Mouse (Mus musculus): ENCODE measurements around the gene Tnp1. TPM values are rescaled to one million over a fixed set of nuclear protein-coding genes. Genes with fewer than 3 reads are reported as not detected.

Tnp1 gene
- polyA plus RNA-seq, 1 experiment: not detected

- Histone ChIP-seq H3K27ac (replicated peaks; ENCODE audit: low read depth, low read length) (no peak overlapping the region), H3K4me3 (ENCODE audit: insufficient read depth, low read depth, low read length) (no peak overlapping the region), H3K4me1 (ENCODE audit: control insufficient read depth, insufficient read depth, insufficient read length, low read length) (no peaks in the 10 kb centered on the region)
Observed at GRCm38 (mm10) chr1:73035726-73036125, 20.0 kb upstream of the Tnp1 start.

DNA sequence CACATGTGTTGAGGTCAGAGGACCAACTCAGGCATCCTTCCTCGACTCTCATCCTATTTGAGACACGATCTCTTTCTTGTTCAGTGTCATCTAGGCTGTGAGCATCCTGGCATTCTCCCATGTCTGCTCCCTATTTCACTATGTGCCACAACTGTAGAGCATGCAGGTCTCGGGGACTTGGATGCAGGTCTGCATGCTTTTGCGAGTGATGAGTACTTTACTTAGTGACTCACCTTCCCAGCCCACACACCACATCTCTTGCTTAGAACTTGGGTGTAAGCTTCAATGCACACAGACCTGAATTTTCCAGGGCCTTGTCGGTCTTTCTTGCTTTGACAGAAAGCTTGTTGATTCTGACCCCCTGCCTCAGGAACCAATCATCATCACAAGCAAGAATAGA lies 16.8 kb upstream of the Tnp1 start:
- Histone ChIP-seq H3K4me3 (ENCODE audit: insufficient read depth, low read depth, low read length) (no peak overlapping the region), H3K4me1 (ENCODE audit: control insufficient read depth, insufficient read depth, insufficient read length, low read length) (no peaks in the 10 kb centered on the region), H3K27ac (replicated peaks; ENCODE audit: low read depth, low read length) (no peak overlapping the region)

DNA sequence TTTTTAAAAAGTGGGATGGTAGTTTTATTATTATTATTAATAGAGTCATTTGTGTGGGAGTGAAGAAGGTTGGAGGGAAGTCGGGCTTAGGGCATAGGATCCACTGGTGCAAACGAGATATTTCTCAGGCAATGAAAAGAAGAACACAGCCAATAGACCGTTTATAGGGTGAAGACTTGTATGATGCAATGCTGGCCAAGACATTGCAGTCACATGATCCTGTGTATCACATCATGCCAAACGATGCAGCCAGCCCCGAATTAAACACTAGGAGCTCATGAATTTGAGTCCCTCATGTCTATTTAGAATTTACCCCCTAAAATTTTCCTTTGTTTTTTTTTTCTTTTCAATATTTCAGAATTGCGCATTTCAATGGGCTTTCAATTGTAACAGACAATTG lies 13.0 kb upstream of the Tnp1 start:
- H3K4me1 ChIP-seq (ENCODE audit: control insufficient read depth, insufficient read depth, insufficient read length, low read length): no peaks in the 10 kb centered on the region
- no peak overlapping the region for H3K27ac ChIP-seq (replicated peaks; ENCODE audit: low read depth, low read length)
- no peak overlapping the region for H3K4me3 ChIP-seq (ENCODE audit: insufficient read depth, low read depth, low read length)

DNA sequence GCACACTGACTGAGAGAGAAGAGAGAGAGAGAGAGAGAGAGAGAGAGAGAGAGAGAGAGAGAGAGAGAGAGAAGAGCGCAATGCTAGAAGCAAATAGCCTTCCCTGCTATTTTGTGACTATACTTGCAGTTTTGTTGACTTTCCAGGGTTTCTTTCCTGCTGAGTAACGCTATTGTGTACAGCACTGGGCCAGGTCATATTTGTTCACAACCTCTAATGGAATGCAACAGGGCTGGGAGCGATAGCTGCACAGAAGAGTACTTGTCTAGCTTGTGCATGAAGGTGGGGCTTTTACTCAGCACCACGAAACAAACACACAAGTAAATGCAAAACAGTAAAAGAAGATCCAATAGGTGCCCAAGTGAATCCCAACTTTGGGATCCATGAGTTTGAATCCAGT lies 11.7 kb upstream of the Tnp1 start:
- Histone ChIP-seq H3K4me1 (ENCODE audit: control insufficient read depth, insufficient read depth, insufficient read length, low read length) (no peaks in the 10 kb centered on the region), H3K4me3 (ENCODE audit: insufficient read depth, low read depth, low read length) (no peak overlapping the region), H3K27ac (replicated peaks; ENCODE audit: low read depth, low read length) (no peak overlapping the region)

- Histone ChIP-seq H3K4me1 (ENCODE audit: control insufficient read depth, insufficient read depth, insufficient read length, low read length) (no peaks in the 10 kb centered on the region), H3K4me3 (ENCODE audit: insufficient read depth, low read depth, low read length) (no peak overlapping the region), H3K27ac (replicated peaks; ENCODE audit: low read depth, low read length) (no peak overlapping the region)
Observed at GRCm38 (mm10) chr1:73026786-73027299, 11.1 kb upstream of the Tnp1 start.

- Histone ChIP-seq H3K4me3 (ENCODE audit: insufficient read depth, low read depth, low read length) (no peak overlapping the region), H3K4me1 (ENCODE audit: control insufficient read depth, insufficient read depth, insufficient read length, low read length) (no peaks in the 10 kb centered on the region), H3K27ac (replicated peaks; ENCODE audit: low read depth, low read length) (no peak overlapping the region)
Observed at GRCm38 (mm10) chr1:73026157-73026556, 10.4 kb upstream of the Tnp1 start.

GRCm38 (mm10) chr1:73006847-73007246 lies 8.9 kb downstream of the Tnp1 start:
- Histone ChIP-seq H3K27ac (replicated peaks; ENCODE audit: low read depth, low read length) (no peak overlapping the region), H3K4me1 (ENCODE audit: control insufficient read depth, insufficient read depth, insufficient read length, low read length) (no peaks in the 10 kb centered on the region), H3K4me3 (ENCODE audit: insufficient read depth, low read depth, low read length) (no peak overlapping the region)

GRCm38 (mm10) chr1:73004890-73005289 lies 10.8 kb downstream of the Tnp1 start:
- H3K4me1 ChIP-seq (ENCODE audit: control insufficient read depth, insufficient read depth, insufficient read length, low read length): no peaks in the 10 kb centered on the region
- no peak overlapping the region for H3K4me3 ChIP-seq (ENCODE audit: insufficient read depth, low read depth, low read length)
- no peak overlapping the region for H3K27ac ChIP-seq (replicated peaks; ENCODE audit: low read depth, low read length)

DNA sequence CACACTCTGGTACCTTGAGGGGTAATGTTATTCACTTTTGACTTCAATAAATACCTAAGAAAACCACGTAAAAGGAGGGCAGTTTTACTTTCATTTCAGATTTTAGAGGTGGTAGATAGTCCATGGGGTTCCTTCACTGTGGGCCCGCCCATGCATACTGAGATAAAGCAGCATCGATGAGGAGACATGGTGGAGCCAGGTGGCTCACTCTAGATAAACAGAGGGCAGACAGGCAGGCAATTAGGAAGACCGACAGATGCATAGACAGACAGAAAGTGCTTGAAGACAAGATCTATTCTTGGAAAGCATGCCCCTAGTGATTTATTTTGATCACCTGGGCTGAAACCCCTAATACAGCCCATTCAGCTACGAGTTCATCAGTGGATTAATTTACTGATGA lies 13.1 kb downstream of the Tnp1 start:
- H3K27ac ChIP-seq (replicated peaks; ENCODE audit: low read depth, low read length): no peak overlapping the region
- no peaks in the 10 kb centered on the region for H3K4me1 ChIP-seq (ENCODE audit: control insufficient read depth, insufficient read depth, insufficient read length, low read length)
- H3K4me3 ChIP-seq (ENCODE audit: insufficient read depth, low read depth, low read length): no peak overlapping the region

- no peaks in the 10 kb centered on the region for H3K4me1 ChIP-seq (ENCODE audit: control insufficient read depth, insufficient read depth, insufficient read length, low read length)
- H3K4me3 ChIP-seq (ENCODE audit: insufficient read depth, low read depth, low read length): no peak overlapping the region
- H3K27ac ChIP-seq (replicated peaks; ENCODE audit: low read depth, low read length): no peak overlapping the region; the same call in 1 of the 2 replicates
Observed at GRCm38 (mm10) chr1:73001961-73002360, 13.7 kb downstream of the Tnp1 start.

- Histone ChIP-seq H3K4me1 (ENCODE audit: control insufficient read depth, insufficient read depth, insufficient read length, low read length) (no peaks in the 10 kb centered on the region), H3K27ac (replicated peaks; ENCODE audit: low read depth, low read length) (no peak overlapping the region), H3K4me3 (ENCODE audit: insufficient read depth, low read depth, low read length) (no peak overlapping the region)
Observed at GRCm38 (mm10) chr1:72994751-72995528, 20.8 kb downstream of the Tnp1 start.

DNA sequence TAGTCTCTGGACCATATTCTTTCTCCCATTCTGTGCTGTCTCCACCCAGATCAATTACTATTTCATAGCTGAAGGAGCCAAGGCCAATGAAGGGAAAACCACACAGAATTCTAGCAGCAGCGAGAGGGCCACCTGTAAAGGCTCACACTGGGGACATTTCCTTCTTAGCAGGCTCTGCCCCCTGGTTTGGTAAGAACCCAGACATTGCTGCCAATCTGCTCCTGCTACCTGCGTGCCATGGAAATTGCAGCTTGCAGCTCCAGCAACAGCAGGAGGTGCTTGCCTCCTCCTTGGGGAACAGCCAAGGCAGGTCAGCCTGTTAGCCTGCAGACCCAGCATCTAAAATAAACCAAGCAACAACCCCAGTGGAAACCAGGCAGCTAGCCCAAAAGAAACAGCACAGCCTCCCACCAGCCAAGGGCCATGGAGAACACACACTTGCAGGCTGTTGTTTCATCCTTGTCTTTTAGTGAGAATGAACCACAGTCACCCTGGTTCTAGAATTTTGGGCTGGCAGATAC lies 22.7 kb downstream of the Tnp1 start:
- no peaks in the 10 kb centered on the region for H3K4me1 ChIP-seq (ENCODE audit: control insufficient read depth, insufficient read depth, insufficient read length, low read length)
- H3K4me3 ChIP-seq (ENCODE audit: insufficient read depth, low read depth, low read length): no peak overlapping the region
- no peak overlapping the region for H3K27ac ChIP-seq (replicated peaks; ENCODE audit: low read depth, low read length)

GRCm38 (mm10) chr1:72992209-72992608 lies 23.5 kb downstream of the Tnp1 start:
- H3K4me3 ChIP-seq (ENCODE audit: insufficient read depth, low read depth, low read length): no peak overlapping the region
- H3K4me1 ChIP-seq (ENCODE audit: control insufficient read depth, insufficient read depth, insufficient read length, low read length): no peaks in the 10 kb centered on the region
- no peak overlapping the region for H3K27ac ChIP-seq (replicated peaks; ENCODE audit: low read depth, low read length)

DNA sequence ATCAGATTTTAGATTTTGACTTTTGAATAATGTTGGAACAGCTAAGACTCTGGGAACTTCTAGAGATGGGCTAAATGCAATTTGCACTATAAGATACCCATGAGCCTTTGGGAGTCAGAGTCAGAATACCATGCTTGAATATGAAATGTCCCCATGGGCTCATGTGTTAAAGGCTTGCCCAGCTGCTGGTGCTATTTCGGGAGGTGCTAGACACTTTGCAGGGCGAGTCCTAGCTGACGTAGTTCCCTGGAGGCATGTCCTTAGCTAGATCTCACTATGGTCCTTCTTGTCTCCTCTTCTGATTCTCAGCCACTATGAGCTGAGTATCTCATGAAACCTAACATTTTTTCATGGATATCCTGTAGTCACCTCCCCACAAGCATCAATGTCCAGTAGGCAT lies 26.8 kb downstream of the Tnp1 start:
- Histone ChIP-seq H3K4me3 (ENCODE audit: insufficient read depth, low read depth, low read length) (no peak overlapping the region), H3K4me1 (ENCODE audit: control insufficient read depth, insufficient read depth, insufficient read length, low read length) (no peaks in the 10 kb centered on the region), H3K27ac (replicated peaks; ENCODE audit: low read depth, low read length) (no peak overlapping the region)

- no peak overlapping the region for H3K27ac ChIP-seq (replicated peaks; ENCODE audit: low read depth, low read length)
- H3K4me1 ChIP-seq (ENCODE audit: control insufficient read depth, insufficient read depth, insufficient read length, low read length): no peaks in the 10 kb centered on the region
- H3K4me3 ChIP-seq (ENCODE audit: insufficient read depth, low read depth, low read length): no peak overlapping the region
Observed at GRCm38 (mm10) chr1:72986715-72987114, 29.0 kb downstream of the Tnp1 start.

GRCm38 (mm10) chr1:72978956-72979355 lies 36.8 kb downstream of the Tnp1 start:
- H3K4me1 ChIP-seq (ENCODE audit: control insufficient read depth, insufficient read depth, insufficient read length, low read length): no peaks in the 10 kb centered on the region
- H3K4me3 ChIP-seq (ENCODE audit: insufficient read depth, low read depth, low read length): no peak overlapping the region
- no peak overlapping the region for H3K27ac ChIP-seq (replicated peaks; ENCODE audit: low read depth, low read length)

Data from brown adipose tissue, adult 24 weeks (tissue).